Mouse (Mus musculus) ES-E14 (cell line): ENCODE measurements at regions not wholly inside any gene's neighbourhood (a gene's known extent, or its start where the extent isn't known, plus 50 kb on each side); places are given as distances from the start of the nearest gene placed in this dataset.
"Not testable (repeated sequence)": the region's sequence is repeated elsewhere in the genome, so short reads cannot be mapped to it uniquely, and the experiment has no call there.

ENCODE experiments used
- DNase-seq: peaks from one replicate; pipeline ENCODE4 v3.0.0-alpha.2; 2013; ENCODE audit warnings: low read depth, low spot score
- H3K27ac ChIP-seq: 2 replicates; pipeline ENCODE4 v1.5.1; 2012; ENCODE audit warnings: low read depth, mild to moderate bottlenecking, low read length, moderate library complexity, mixed read lengths; ENCODE audit not compliant: poor library complexity, insufficient read depth, severe bottlenecking
- H3K36me3 ChIP-seq: 2 replicates; pipeline ENCODE4 v1.6.1; 2012; ENCODE audit warnings: mild to moderate bottlenecking, low read length, moderate library complexity, mixed read lengths; ENCODE audit not compliant: control insufficient read depth, poor library complexity, insufficient read depth, severe bottlenecking
- H3K4me1 ChIP-seq, 2 experiments: fragments of 150-350 bp in 1 of 2; sonication (generic) in 1 of 2; 2 replicates each; pipeline ENCODE4 v1.6.1; 2012; ENCODE audit warnings: low read length in 2 of 2, mild to moderate bottlenecking in 1 of 2, mixed read lengths in 1 of 2; ENCODE audit not compliant: control insufficient read depth in 2 of 2, insufficient read depth in 2 of 2, poor library complexity in 1 of 2
- H3K4me3 ChIP-seq, 2 experiments: fragments of 150-350 bp in 1 of 2; sonication (generic) in 1 of 2; 2 replicates each; pipeline ENCODE4 v1.5.1; 2012; ENCODE audit warnings: low read length in 2 of 2, low read depth in 1 of 2, mild to moderate bottlenecking in 1 of 2, mixed read lengths in 1 of 2; ENCODE audit not compliant: insufficient read depth in 1 of 2, poor library complexity in 1 of 2, severe bottlenecking in 1 of 2
- H3K9ac ChIP-seq: 2 replicates; pipeline ENCODE4 v1.6.1; 2012; ENCODE audit warnings: low read depth, mild to moderate bottlenecking, low read length, mixed read lengths; ENCODE audit not compliant: poor library complexity, insufficient read depth, severe bottlenecking
- H3K9me3 ChIP-seq: fragments of 150-350 bp; sonication (generic); 2 replicates; pipeline ENCODE4 v1.6.1; 2012; ENCODE audit warnings: low read depth, mild to moderate bottlenecking, low read length; ENCODE audit not compliant: control insufficient read depth, insufficient read depth
- in situ Hi-C, 2 experiments: fragments of 600-800 bp; cut with MboI; formaldehyde crosslinking; loops; one replicate each; pipeline ENCODE4 v1.15.1; 2025; ENCODE audit warnings: low sequenced_read_pairs in 2 of 2, inconsistent platforms in 1 of 2; ENCODE audit not compliant: unreplicated experiment in 2 of 2

DNA sequence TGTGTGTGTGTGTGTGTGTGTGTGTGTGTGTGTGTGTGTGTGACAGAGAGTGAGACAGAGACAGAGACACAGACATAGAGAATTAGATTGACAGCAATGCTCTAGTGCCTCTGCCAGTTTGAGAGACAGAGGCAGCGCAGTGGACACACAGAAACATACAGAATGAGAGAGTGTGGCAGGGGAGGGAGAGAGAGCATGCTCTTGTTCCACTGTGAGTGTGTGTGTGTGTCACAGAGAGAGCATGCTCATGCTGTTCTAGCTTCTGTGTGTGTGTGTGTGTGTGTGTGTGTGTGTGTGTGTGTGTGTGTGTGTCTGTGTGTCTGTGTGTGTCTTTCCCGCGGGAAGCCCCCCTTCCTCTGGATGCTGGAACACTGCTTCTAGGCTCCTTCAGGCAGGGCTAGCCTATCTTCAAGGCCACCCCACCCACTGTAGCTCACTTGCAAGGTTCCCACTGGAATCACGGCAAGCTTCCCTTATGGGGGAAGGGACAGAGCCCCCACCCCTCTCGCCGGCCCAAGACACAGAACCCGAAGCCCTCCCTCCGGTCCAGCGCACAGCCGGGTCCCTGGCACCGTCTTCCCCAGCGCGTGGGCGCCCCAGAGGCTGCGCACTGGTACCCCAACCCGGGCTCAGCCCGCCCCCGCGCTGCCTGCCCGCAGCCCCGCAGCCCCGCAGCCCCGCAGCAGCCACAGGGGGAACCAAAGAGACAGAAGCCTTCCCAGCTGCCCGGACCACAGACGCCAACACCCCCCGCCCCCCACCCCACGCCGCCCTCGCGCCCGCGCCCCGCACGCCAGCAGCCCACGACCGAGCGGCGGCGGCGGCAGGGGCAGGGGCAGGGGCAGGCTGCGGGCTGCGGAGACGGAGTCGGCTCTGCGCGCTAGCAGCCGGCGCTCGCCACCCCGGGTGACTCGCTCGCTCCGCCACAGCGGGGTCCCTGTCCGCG lies 84.4 kb downstream of the 1700018G05Rik start:
- H3K9ac ChIP-seq, H3K27ac ChIP-seq, H3K4me1 ChIP-seq, H3K4me3 ChIP-seq, in situ Hi-C loops, DNase-seq, H3K36me3 ChIP-seq, H3K9me3 ChIP-seq: not testable (repeated sequence)

DNA sequence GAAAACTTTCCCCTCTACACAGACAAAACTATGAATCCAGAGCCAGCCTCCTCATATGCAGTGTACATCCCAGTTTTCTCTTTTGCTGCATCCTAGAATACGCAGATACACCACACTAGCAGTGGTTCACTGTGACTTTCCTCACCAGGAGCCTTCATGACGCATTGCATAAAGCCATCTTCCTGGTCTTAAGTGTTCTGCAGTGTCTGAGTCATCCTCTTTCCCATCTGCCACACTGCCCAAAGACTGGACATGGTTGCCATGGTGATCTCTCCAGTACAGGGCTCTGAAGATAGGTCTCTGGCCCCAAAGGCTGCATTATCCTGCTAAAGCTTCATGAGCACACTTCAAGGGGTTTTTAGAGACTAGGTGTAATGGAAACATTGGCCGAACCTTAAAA lies 65.8 kb downstream of the 1700018G05Rik start:
- H3K36me3 ChIP-seq, H3K4me1 ChIP-seq, H3K4me3 ChIP-seq, in situ Hi-C loops, H3K9ac ChIP-seq, DNase-seq, H3K9me3 ChIP-seq, H3K27ac ChIP-seq: not testable (repeated sequence)
